Mouse (Mus musculus) neural tube, embryonic 12.5 days (tissue): ENCODE data around the gene Gm20481. TPM values are rescaled to one million over a fixed set of nuclear protein-coding genes. Genes with fewer than 3 reads are reported as not detected.
"Not testable (repeated sequence)": the region's sequence is repeated elsewhere in the genome, so short reads cannot be mapped to it uniquely, and the experiment has no call there.

ENCODE experiments used
- ATAC-seq: fragments of 200-750 bp; cut with Nextera tagmentation; 2 replicates; pipeline ENCODE4 v1.8.0; 2017; ENCODE audit warnings: low read depth, mild to moderate bottlenecking, moderate TSS enrichment, moderate library complexity; ENCODE audit not compliant: low FRiP score
- H3K27ac ChIP-seq: fragments of 300-500 bp; sonication (generic); 2 replicates; pipeline ENCODE4 v1.5.1; 2016
- H3K27me3 ChIP-seq: fragments of 300-500 bp; sonication (generic); replicated peaks from 2 replicates; pipeline ENCODE4 v1.6.1; 2016; ENCODE audit warnings: mild to moderate bottlenecking
- H3K36me3 ChIP-seq: fragments of 300-500 bp; sonication (generic); 2 replicates; pipeline ENCODE4 v1.6.1; 2016; ENCODE audit warnings: mild to moderate bottlenecking
- H3K4me1 ChIP-seq: fragments of 300-500 bp; sonication (generic); 2 replicates; pipeline ENCODE4 v1.6.1; 2016
- H3K4me2 ChIP-seq: fragments of 300-500 bp; sonication (generic); replicated peaks from 2 replicates; pipeline ENCODE4 v1.6.1; 2016; ENCODE audit warnings: mild to moderate bottlenecking
- H3K4me3 ChIP-seq: fragments of 300-500 bp; sonication (generic); 2 replicates; pipeline ENCODE4 v1.5.1; 2016
- H3K9ac ChIP-seq: fragments of 300-500 bp; sonication (generic); 2 replicates; pipeline ENCODE4 v1.6.1; 2016; ENCODE audit warnings: mild to moderate bottlenecking
- H3K9me3 ChIP-seq: fragments of 300-500 bp; sonication (generic); 2 replicates; pipeline ENCODE4 v1.6.1; 2016; ENCODE audit warnings: mild to moderate bottlenecking
- WGBS: fragments of 180-500 bp; shearing (Covaris S2); methylation state at CpG from one replicate; pipeline ENCODE4 v1.1.7; 2016; 5-methylcytosine and 5-hydroxymethylcytosine counted together
- polyA plus RNA-seq: library from polyadenylated mRNA; unstranded; fragments of >200 nt; fragmentation: Nextera tagmentation; extraction: Ambion mirVana; gene quantifications from 2 replicates; pipeline ENCODE4 v1.2.1, GENCODE M21; 2016

Gm20481 gene
- polyA plus RNA-seq, 1 experiment from 2014 or later: not detected

DNA sequence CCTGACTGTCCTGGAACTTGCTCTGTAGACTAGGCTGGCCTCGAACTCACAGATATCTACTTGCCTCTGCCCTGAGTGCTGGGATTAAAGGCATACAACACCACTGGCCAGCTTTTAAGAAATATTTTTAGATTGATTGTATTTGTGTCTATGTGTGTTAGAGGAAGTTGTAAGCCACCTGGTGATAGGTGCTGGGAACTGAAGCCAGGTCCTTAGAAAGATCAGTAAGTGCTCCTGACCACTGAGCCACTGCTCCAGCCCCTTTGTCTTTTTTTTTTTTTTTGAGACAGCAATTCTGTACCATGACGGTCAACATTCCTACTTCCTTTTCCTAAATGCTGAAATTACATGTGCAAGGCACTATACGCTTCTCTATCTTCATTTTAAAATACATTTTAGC is 16.5 kb upstream of the Gm20481 start:
- no peak overlapping the region for H3K4me3 ChIP-seq
- no peak for ATAC-seq
- no peak overlapping the region for H3K9ac ChIP-seq
- peaks cover 9% of the 10 kb centered on the region; the same call in 1 of the 2 replicates for H3K4me1 ChIP-seq
- H3K4me2 ChIP-seq: peak overlapping the region; percentile 84
- WGBS: 93% methylated on average over 3 of the region's 3 CpGs
- peaks cover 15% of the 10 kb centered on the region for H3K27me3 ChIP-seq
- no peaks in the 10 kb centered on the region for H3K9me3 ChIP-seq
- peaks cover 18% of the 10 kb centered on the region for H3K36me3 ChIP-seq
- no peak overlapping the region for H3K27ac ChIP-seq

DNA sequence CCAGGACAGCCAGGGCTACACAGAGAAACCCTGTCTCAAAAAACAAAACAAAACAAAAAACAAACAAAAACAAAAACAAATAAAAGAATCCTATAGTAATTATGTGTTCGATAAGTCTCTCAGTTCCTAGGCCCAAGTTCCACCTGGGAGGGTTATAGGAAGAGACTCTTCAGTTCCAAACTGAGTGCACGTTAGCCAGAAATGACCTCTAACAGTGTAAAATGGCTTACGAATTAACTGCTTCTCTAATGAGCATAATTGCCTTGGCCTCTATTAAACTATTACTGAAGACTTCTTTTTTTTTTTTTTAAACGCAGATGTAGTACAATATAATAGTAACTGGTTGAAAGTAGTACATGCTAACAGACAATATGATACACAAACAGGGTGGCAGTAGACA is 15.8 kb upstream of the Gm20481 start:
- Histone ChIP-seq H3K4me1 (peaks cover 9% of the 10 kb centered on the region; the same call in 1 of the 2 replicates), H3K9ac (no peak overlapping the region), H3K4me2 (no peak overlapping the region), H3K27ac (no peak overlapping the region), H3K4me3 (no peak overlapping the region), H3K9me3 (no peaks in the 10 kb centered on the region), H3K36me3 (peaks cover 18% of the 10 kb centered on the region), H3K27me3 (peaks cover 15% of the 10 kb centered on the region)
- no peak for ATAC-seq
- 94% methylated on average over 4 of the region's 4 CpGs for WGBS

DNA sequence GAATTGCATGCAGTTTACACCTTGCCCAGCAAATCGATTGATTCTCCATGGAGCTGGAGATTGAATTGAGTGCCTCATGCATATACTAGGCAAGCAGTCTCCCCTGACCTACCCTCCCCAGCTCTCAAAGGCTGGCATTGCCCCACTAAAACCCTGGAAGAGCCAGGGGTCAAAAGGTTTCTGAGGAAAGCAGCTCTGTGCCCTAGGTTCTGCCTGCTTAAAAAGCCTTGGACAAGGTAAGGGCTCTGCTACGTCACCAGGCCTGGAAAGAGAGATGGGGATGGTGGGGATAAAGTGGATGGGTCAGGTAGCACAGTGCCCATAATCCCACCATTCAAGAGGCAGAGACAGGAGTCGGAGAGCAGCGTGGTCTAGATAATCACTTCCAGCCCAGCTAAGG is 14.9 kb upstream of the Gm20481 start:
- WGBS: 82% methylated on average over 4 of the region's 4 CpGs
- Histone ChIP-seq H3K27ac (no peak overlapping the region), H3K4me3 (no peak overlapping the region), H3K9me3 (no peaks in the 10 kb centered on the region), H3K4me2 (no peak overlapping the region), H3K4me1 (peaks cover 14% of the 10 kb centered on the region), H3K36me3 (peaks cover 12% of the 10 kb centered on the region), H3K9ac (no peak overlapping the region), H3K27me3 (peaks cover 15% of the 10 kb centered on the region)
- no peak for ATAC-seq

DNA sequence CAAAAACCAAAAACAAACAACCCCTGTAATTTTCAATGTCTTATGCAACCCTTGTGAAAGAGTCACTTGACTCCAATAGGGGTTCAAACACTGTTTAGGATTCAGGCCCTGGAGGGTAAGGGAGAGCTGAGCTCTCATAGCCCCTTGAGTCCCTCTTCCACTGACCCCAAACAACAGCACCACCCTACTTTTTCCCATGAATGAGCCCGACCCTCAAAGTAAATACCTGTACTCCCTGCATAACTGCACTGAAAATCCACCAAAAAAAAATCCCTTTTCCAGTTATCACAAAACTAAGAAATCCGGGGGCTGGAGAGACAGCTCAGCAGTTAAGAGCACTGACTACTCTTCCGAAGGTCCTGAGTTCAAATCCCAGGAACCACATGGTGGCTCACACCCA is 13.8 kb upstream of the Gm20481 start:
- WGBS: 84% methylated on average over 3 of the region's 3 CpGs

DNA sequence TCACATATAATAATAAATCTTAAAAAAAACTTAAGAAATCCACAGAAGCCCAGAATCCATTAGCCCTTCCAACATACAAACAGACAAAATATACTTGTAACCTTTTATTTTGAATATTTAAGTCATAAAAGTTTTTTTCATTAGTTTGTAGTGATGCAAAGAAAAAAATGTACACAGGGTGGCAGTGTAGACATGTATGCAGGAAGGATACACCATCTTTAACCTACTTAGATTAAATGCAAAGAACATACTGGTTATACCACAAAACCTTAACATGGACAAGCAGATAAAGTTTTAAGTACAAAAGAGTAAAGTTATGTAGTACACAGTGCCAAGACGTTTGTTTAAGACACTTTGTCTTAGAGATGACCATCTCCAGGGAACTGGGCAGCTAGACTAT is 13.4 kb upstream of the Gm20481 start:
- no peak overlapping the region for H3K9ac ChIP-seq
- H3K27ac ChIP-seq: no peak overlapping the region
- peaks cover 19% of the 10 kb centered on the region for H3K27me3 ChIP-seq
- peaks cover 9% of the 10 kb centered on the region for H3K4me1 ChIP-seq
- H3K36me3 ChIP-seq: no peaks in the 10 kb centered on the region; the same call in 1 of the 2 replicates
- H3K9me3 ChIP-seq: no peaks in the 10 kb centered on the region
- ATAC-seq: no peak
- H3K4me3 ChIP-seq: no peak overlapping the region
- H3K4me2 ChIP-seq: no peak overlapping the region
- WGBS: 57% methylated on average over 1 of the region's 1 CpGs

More for the DNA sequence above, 13.8 kb upstream of the Gm20481 start:
- Histone ChIP-seq H3K4me3 (no peak overlapping the region), H3K27me3 (peaks cover 15% of the 10 kb centered on the region), H3K9ac (no peak overlapping the region), H3K4me1 (peaks cover 10% of the 10 kb centered on the region), H3K9me3 (no peaks in the 10 kb centered on the region), H3K36me3 (peaks cover 1% of the 10 kb centered on the region), H3K4me2 (no peak overlapping the region), H3K27ac (no peak overlapping the region)
- no peak for ATAC-seq

DNA sequence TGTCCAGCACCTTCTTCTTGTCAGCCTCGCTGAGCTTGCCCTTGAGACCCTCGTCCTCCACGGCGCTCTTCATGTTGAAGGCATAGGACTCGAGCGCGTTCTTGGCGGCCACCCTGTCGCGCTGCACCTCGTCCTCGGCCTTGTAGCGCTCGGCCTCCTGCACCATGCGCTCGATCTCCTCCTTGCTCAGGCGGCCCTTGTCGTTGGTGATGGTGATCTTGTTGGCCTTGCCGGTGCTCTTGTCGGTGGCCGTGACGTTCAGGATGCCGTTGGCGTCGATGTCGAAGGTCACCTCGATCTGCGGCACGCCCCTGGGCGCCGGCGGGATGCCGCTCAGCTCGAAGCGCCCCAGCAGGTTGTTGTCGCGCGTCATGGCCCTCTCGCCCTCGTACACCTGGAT is 12.4 kb upstream of the Gm20481 start:
- not testable (repeated sequence) for H3K36me3 ChIP-seq, H3K4me1 ChIP-seq, ATAC-seq, H3K9ac ChIP-seq, H3K4me3 ChIP-seq, H3K4me2 ChIP-seq, H3K27ac ChIP-seq, H3K9me3 ChIP-seq
- H3K27me3 ChIP-seq: peaks cover 20% of the 10 kb centered on the region
- WGBS: 19% methylated on average over 35 of the region's 40 CpGs

DNA sequence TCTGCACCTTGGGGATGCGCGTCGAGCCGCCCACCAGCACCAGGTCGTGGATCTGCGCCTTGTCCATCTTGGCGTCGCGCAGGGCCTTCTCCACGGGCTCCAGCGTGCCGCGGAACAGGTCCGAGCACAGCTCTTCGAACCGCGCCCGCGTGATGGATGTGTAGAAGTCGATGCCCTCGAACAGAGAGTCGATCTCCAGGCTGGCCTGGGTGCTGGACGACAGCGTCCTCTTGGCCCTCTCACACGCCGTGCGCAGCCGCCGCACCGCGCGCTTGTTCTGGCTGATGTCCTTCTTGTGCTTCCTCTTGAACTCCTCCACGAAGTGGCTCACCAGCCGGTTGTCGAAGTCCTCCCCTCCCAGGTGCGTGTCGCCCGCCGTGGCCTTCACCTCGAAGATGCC is 11.7 kb upstream of the Gm20481 start:
- H3K4me2 ChIP-seq, H3K9ac ChIP-seq, ATAC-seq, H3K4me3 ChIP-seq, H3K27ac ChIP-seq, H3K36me3 ChIP-seq, H3K9me3 ChIP-seq, H3K4me1 ChIP-seq: not testable (repeated sequence)
- WGBS: 36% methylated on average over 26 of the region's 40 CpGs
- peaks cover 20% of the 10 kb centered on the region for H3K27me3 ChIP-seq

DNA sequence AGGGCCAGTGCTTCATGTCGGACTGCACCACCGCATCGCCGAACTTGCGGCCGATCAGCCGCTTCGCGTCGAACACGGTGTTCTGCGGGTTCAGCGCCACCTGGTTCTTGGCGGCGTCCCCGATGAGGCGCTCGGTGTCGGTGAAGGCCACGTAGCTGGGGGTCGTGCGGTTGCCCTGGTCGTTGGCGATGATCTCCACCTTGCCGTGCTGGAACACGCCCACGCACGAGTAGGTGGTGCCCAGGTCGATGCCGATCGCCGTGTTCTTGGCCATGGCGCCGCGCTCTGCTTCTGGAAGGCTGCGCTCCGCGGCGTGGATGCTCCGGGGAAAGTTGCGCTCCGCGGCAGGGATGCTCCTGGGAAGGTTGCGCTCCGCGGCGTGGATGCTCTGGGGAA is 11.0 kb upstream of the Gm20481 start:
- not testable (repeated sequence) for H3K27ac ChIP-seq, H3K9ac ChIP-seq, H3K36me3 ChIP-seq, H3K9me3 ChIP-seq, H3K4me1 ChIP-seq
- Histone ChIP-seq H3K4me3 (peak overlapping the region; percentile 40), H3K27me3 (peaks cover 20% of the 10 kb centered on the region), H3K4me2 (peak overlapping the region; percentile 78)
- WGBS: 3% methylated on average over 33 of the region's 47 CpGs
- ATAC-seq: peak; percentile 71

DNA sequence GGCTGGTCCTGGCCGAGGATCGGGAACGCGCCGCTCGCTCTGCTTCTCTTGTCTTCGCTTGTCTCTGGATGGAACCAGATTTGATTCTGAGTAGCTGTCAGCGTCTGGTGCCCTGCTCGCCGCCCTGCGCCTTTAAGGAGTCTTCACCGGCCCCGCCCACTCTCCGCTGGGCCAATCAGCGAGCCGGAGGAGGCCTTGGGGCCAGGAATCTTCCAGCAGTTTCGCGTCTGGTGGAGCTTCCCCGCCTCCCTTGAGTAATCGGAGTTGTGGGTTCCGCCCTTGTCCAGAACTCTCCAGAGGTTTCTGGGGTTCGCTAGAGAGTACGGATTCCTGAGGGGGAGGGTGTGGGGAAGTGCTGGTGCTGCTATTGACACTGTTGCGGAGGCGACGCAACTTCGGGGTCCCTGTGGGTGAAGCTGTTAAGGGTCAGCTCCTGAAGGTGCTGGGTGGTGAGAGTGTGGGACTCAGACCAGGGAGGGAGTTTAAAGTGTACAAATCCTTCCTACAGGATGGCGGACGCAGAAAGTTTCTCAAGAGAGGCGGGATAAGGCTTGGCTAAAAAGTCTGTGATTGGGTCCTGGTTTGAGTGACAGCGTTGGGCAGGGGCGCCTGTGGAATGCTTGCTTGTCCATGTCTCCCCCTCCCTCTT is 10.5 kb upstream of the Gm20481 start, which contains the start of gene Hspa1b:
TSS of gene Hspa1b (minus strand) at position 109 of the 649 bp plus-strand sequence.
- H3K36me3 ChIP-seq, H3K4me1 ChIP-seq, H3K27ac ChIP-seq, H3K9me3 ChIP-seq: not testable (repeated sequence)
- peaks cover 20% of the 10 kb centered on the region for H3K27me3 ChIP-seq
- peak; percentile 95 for ATAC-seq
- peak within 1 kb of the TSS; percentile 40 for H3K4me3 ChIP-seq
- H3K9ac ChIP-seq: 0 out of 2 replicates have a peak within 1 kb of the TSS, but pooled peaks have one; percentile 33
- under 1% methylated on average over 32 of the region's 32 CpGs for WGBS
- peak within 1 kb of the TSS; percentile 78 for H3K4me2 ChIP-seq

DNA sequence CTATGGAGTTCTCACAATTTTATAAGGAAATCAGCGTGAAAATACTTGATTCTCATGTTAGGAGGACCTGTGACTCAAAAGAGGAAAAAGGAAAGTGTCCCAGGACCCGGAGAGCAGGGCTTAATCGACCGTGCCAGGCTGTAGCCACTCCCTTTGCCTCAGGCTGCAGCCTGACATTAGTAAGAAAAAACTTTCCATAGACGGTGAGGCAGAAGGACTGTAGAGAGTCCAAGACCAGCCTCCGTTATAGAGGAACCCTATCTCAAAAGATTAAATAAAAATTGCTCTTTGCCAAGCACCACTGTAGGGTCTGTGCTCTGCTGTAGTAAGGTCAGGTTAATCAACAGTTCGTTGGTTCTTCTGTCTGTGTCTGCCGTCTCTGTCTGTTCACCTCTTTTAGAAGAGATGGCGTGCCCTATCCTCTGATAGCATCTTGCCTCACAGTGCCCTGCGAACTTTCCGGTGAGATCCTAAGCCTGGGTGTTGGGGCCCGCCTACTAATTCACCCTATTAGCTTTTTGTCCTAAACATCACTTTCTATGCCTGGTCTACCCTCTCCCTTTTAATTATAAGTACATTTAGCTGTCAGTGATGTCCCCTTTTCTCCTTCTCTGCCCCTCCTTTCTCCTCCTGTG is 9.7 kb upstream of the Gm20481 start:
- H3K27me3 ChIP-seq: peaks cover 17% of the 10 kb centered on the region
- ATAC-seq: no peak
- H3K4me2 ChIP-seq: peak overlapping the region; percentile 78
- peak overlapping the region; percentile 40 for H3K4me3 ChIP-seq
- peaks cover 9% of the 10 kb centered on the region for H3K4me1 ChIP-seq
- no peak overlapping the region for H3K27ac ChIP-seq
- H3K9ac ChIP-seq: 0 out of 2 replicates have a peak overlapping the region, but pooled peaks have one; percentile 33
- no peaks in the 10 kb centered on the region for H3K9me3 ChIP-seq
- no peaks in the 10 kb centered on the region for H3K36me3 ChIP-seq
- 16% methylated on average over 12 of the region's 12 CpGs for WGBS

DNA sequence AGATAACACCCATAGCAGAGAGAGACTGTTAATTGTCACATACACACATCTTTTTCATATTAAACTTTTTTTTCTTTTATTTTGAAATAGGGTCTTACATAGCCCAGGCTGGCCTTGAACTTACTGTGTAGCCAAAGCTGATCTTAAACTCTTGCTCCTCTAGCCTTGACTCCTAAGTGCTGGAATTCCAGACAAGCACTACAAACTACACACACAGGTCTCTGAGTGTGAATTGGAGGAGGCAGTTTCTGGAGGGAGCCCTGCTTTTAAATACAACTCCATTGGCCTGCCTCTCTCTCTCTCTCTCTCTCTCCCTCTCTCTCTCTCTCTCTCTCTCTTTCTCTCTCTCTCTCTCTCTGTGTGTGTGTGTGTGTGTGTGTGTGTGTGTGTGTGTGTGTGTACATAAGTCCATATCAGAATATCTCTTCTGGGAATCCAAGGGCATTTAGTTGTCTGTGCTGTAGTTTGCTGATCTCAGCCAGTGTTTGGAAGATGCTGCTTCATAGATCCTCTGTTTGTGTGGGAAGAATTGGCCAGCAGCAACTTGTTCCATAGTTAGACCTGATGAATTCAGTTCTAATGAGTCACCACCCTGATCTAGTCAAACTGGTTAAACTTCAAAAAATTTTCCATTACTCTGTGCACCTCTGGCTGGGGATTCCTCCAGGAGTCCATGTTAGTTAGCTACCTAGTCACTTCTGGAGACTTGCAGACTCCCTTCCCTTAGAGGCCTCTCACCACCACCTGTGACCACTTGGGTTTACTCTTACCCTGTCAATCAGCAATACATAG is 8.8 kb upstream of the Gm20481 start:
- H3K9me3 ChIP-seq: no peaks in the 10 kb centered on the region
- H3K9ac ChIP-seq: no peak overlapping the region
- no peak overlapping the region for H3K4me2 ChIP-seq
- peaks cover 9% of the 10 kb centered on the region for H3K4me1 ChIP-seq
- no peaks in the 10 kb centered on the region for H3K36me3 ChIP-seq
- no peak overlapping the region for H3K27ac ChIP-seq
- ATAC-seq: no peak
- peaks cover 8% of the 10 kb centered on the region for H3K27me3 ChIP-seq
- no peak overlapping the region for H3K4me3 ChIP-seq

DNA sequence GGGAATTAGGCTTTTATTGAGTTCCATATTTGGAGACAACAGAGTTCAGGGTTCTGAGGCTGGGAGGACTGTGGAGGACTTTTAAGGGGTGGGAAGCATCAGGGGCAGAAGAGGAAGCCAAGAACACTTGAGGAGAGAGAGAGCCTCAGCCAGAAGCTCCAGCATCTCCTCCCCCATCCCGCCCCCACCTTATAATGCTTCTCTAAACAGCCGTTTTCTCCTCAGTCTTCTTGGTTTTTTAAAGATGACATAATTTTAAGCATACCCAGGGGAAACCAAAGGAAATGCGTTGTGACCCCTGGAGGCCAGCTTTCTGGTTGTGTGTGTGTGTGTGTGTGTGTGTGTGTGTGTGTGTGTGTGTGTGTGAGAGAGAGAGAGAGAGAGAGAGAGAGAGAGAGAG is 7.6 kb upstream of the Gm20481 start:
- H3K9ac ChIP-seq: no peak overlapping the region
- H3K27ac ChIP-seq: no peak overlapping the region
- no peak for ATAC-seq
- H3K4me1 ChIP-seq: peaks cover 9% of the 10 kb centered on the region
- H3K4me2 ChIP-seq: no peak overlapping the region
- H3K4me3 ChIP-seq: no peak overlapping the region
- whole genome bisulfite sequencing: 41% methylated on average over 3 of the region's 3 CpGs
- H3K36me3 ChIP-seq: no peaks in the 10 kb centered on the region
- no peaks in the 10 kb centered on the region for H3K9me3 ChIP-seq
- peaks cover 6% of the 10 kb centered on the region for H3K27me3 ChIP-seq
